Mouse (Mus musculus) stomach, embryonic 14.5 days (tissue): ENCODE results near the gene Mrps18a. TPM values are rescaled to one million over a fixed set of nuclear protein-coding genes. Genes with fewer than 3 reads are reported as not detected.

Experiments
- ATAC-seq: fragments of 200-750 bp; cut with Nextera tagmentation; 2 replicates; pipeline ENCODE4 v1.8.0; 2017; ENCODE audit warnings: low read depth, moderate TSS enrichment; ENCODE audit not compliant: insufficient number of reproducible peaks, insufficient read depth, low FRiP score
- H3K27ac ChIP-seq: fragments of 300-500 bp; sonication (generic); 2 replicates; pipeline ENCODE4 v1.5.1; 2014; ENCODE audit warnings: mild to moderate bottlenecking, low read length, moderate library complexity, mixed read lengths
- H3K27me3 ChIP-seq: fragments of 300-500 bp; sonication (generic); 2 replicates; pipeline ENCODE4 v1.6.1; 2014; ENCODE audit warnings: low read length, control low read depth, mixed read lengths; ENCODE audit not compliant: control insufficient read depth, insufficient read depth
- H3K36me3 ChIP-seq: fragments of 300-500 bp; sonication (generic); 2 replicates; pipeline ENCODE4 v1.6.1; 2014; ENCODE audit warnings: mild to moderate bottlenecking, control low read depth, low read length, moderate library complexity, mixed read lengths; ENCODE audit not compliant: control insufficient read depth, insufficient read depth
- H3K4me1 ChIP-seq: fragments of 300-500 bp; sonication (generic); 2 replicates; pipeline ENCODE4 v1.6.1; 2014; ENCODE audit warnings: low read length, control low read depth, mixed read lengths; ENCODE audit not compliant: control insufficient read depth, insufficient read depth
- H3K4me2 ChIP-seq: fragments of 300-500 bp; sonication (generic); replicated peaks from 2 replicates; pipeline ENCODE4 v1.6.1; 2014; ENCODE audit warnings: low read depth, low read length, control low read depth
- H3K4me3 ChIP-seq: fragments of 300-500 bp; sonication (generic); 2 replicates; pipeline ENCODE4 v1.5.1; 2014; ENCODE audit warnings: low read depth, low read length, control low read depth
- H3K9ac ChIP-seq: fragments of 300-500 bp; sonication (generic); replicated peaks from 2 replicates; pipeline ENCODE4 v1.6.1; 2014; ENCODE audit warnings: low read depth, mild to moderate bottlenecking, control low read depth, low read length, moderate library complexity, mixed read lengths
- H3K9me3 ChIP-seq: fragments of 300-500 bp; sonication (generic); 2 replicates; pipeline ENCODE4 v1.6.1; 2016; ENCODE audit warnings: low read depth, low read length, control low read depth; ENCODE audit not compliant: control insufficient read depth
- WGBS: fragments of 180-500 bp; shearing (Covaris S2); extraction: QIAGEN DNeasy Blood & Tissue Kit; methylation state at CpG from one replicate; pipeline ENCODE4 v1.1.7; 2014; 5-methylcytosine and 5-hydroxymethylcytosine counted together
- polyA plus RNA-seq: library from polyadenylated mRNA; unstranded; fragments of >200 nt; fragmentation: Nextera tagmentation; extraction: Ambion mirVana; gene quantifications from 2 replicates; pipeline ENCODE4 v1.2.1, GENCODE M21; 2014

Mrps18a gene
- polyA plus RNA-seq, 1 experiment from 2014 or later = 141 TPM

GRCm38 (mm10) chr17:46164791-46165190 lies 54.0 kb downstream of the Mrps18a start:
- H3K27me3 ChIP-seq = no peaks in the 10 kb centered on the region
- H3K9ac ChIP-seq = no peak overlapping the region
- no peak for ATAC-seq
- H3K9me3 ChIP-seq = no peaks in the 10 kb centered on the region
- peaks cover 58% of the 10 kb centered on the region for H3K36me3 ChIP-seq
- H3K4me1 ChIP-seq = peaks cover 17% of the 10 kb centered on the region
- no peak overlapping the region for H3K4me2 ChIP-seq
- H3K27ac ChIP-seq = no peak overlapping the region
- WGBS = 89% methylated on average over 10 of the region's 10 CpGs
- no peak overlapping the region for H3K4me3 ChIP-seq

GRCm38 (mm10) chr17:46165460-46165859 lies 54.7 kb downstream of the Mrps18a start:
- no peak for ATAC-seq
- H3K4me3 ChIP-seq = no peak overlapping the region
- WGBS = 80% methylated on average over 12 of the region's 12 CpGs
- no peaks in the 10 kb centered on the region for H3K27me3 ChIP-seq
- peaks cover 64% of the 10 kb centered on the region for H3K36me3 ChIP-seq
- H3K4me2 ChIP-seq = no peak overlapping the region
- no peak overlapping the region for H3K27ac ChIP-seq
- H3K4me1 ChIP-seq = peaks cover 17% of the 10 kb centered on the region
- no peaks in the 10 kb centered on the region for H3K9me3 ChIP-seq
- no peak overlapping the region for H3K9ac ChIP-seq

- Histone ChIP-seq H3K27ac (no peak overlapping the region), H3K27me3 (no peaks in the 10 kb centered on the region), H3K9me3 (no peaks in the 10 kb centered on the region), H3K36me3 (peaks cover 69% of the 10 kb centered on the region), H3K4me3 (no peak overlapping the region), H3K4me2 (no peak overlapping the region), H3K4me1 (peaks cover 17% of the 10 kb centered on the region), H3K9ac (no peak overlapping the region)
- WGBS = 81% methylated on average over 5 of the region's 5 CpGs
- no peak for ATAC-seq
Observed at GRCm38 (mm10) chr17:46166270-46166669, 55.5 kb downstream of the Mrps18a start.

- Histone ChIP-seq H3K27me3 (no peaks in the 10 kb centered on the region), H3K36me3 (peaks cover 73% of the 10 kb centered on the region), H3K4me3 (no peak overlapping the region), H3K4me2 (no peak overlapping the region), H3K27ac (no peak overlapping the region), H3K4me1 (peaks cover 13% of the 10 kb centered on the region), H3K9me3 (no peaks in the 10 kb centered on the region), H3K9ac (no peak overlapping the region)
- 77% methylated on average over 11 of the region's 11 CpGs for WGBS
- ATAC-seq = no peak
Observed at GRCm38 (mm10) chr17:46167014-46167413, 56.2 kb downstream of the Mrps18a start.

- H3K27me3 ChIP-seq = no peaks in the 10 kb centered on the region
- H3K4me1 ChIP-seq = 0 out of 2 replicates have a peak, but pooled peaks cover under 1% of the 10 kb centered on the region
- no peaks in the 10 kb centered on the region for H3K9me3 ChIP-seq
- 53% methylated on average over 5 of the region's 5 CpGs for WGBS
- no peak overlapping the region for H3K4me3 ChIP-seq
- H3K4me2 ChIP-seq = no peak overlapping the region
- ATAC-seq = no peak
- H3K27ac ChIP-seq = no peak overlapping the region
- peaks cover 87% of the 10 kb centered on the region for H3K36me3 ChIP-seq
- no peak overlapping the region for H3K9ac ChIP-seq
Observed at GRCm38 (mm10) chr17:46168318-46168717, 57.5 kb downstream of the Mrps18a start.

GRCm38 (mm10) chr17:46168768-46169167 lies 58.0 kb downstream of the Mrps18a start:
- no peaks in the 10 kb centered on the region for H3K9me3 ChIP-seq
- no peaks in the 10 kb centered on the region for H3K27me3 ChIP-seq
- H3K27ac ChIP-seq = no peak overlapping the region
- H3K4me2 ChIP-seq = no peak overlapping the region
- no peak for ATAC-seq
- no peaks in the 10 kb centered on the region for H3K4me1 ChIP-seq
- no peak overlapping the region for H3K9ac ChIP-seq
- H3K36me3 ChIP-seq = peaks cover 87% of the 10 kb centered on the region
- WGBS = 94% methylated on average over 5 of the region's 5 CpGs
- no peak overlapping the region for H3K4me3 ChIP-seq

- H3K9me3 ChIP-seq = no peaks in the 10 kb centered on the region
- 76% methylated on average over 3 of the region's 3 CpGs for WGBS
- no peak overlapping the region for H3K4me3 ChIP-seq
- H3K9ac ChIP-seq = no peak overlapping the region
- ATAC-seq = no peak
- H3K27me3 ChIP-seq = no peaks in the 10 kb centered on the region
- no peak overlapping the region for H3K27ac ChIP-seq
- H3K36me3 ChIP-seq = peaks cover 82% of the 10 kb centered on the region
- no peak overlapping the region for H3K4me2 ChIP-seq
- H3K4me1 ChIP-seq = no peaks in the 10 kb centered on the region
Observed at GRCm38 (mm10) chr17:46170538-46170937, 59.8 kb downstream of the Mrps18a start.

Other genes with a start within 250 kb of the Mrps18a start
- 6.8 and 8.1 TPM in 2 replicates for gene Vegfa, start 78.6 kb upstream of the Mrps18a start, polyA plus RNA-seq
- gene Rsph9, start 33.2 kb downstream of the Mrps18a start, polyA plus RNA-seq = 13.1 and 15.8 TPM in 2 replicates
- gene Mad2l1bp, start 42.6 kb downstream of the Mrps18a start, polyA plus RNA-seq = 32.2 and 35.3 TPM in 2 replicates
- gene Gtpbp2, start 50.0 kb downstream of the Mrps18a start, polyA plus RNA-seq = 33.0 and 36.3 TPM in 2 replicates
- 14.3 and 14.7 TPM in 2 replicates for gene Polh, start 91.7 kb downstream of the Mrps18a start, polyA plus RNA-seq
- 47.9 and 48.4 TPM in 2 replicates for gene Xpo5, start 91.8 kb downstream of the Mrps18a start, polyA plus RNA-seq
- gene Polr1c, start 137.1 kb downstream of the Mrps18a start, polyA plus RNA-seq = 86.8 and 87.9 TPM in 2 replicates
- gene Yipf3, start 137.1 kb downstream of the Mrps18a start, polyA plus RNA-seq = 104 and 106 TPM in 2 replicates
- 0.55 and 0.85 TPM in 2 replicates for gene Lrrc73, start 142.5 kb downstream of the Mrps18a start, polyA plus RNA-seq
- 46.4 and 48.8 TPM in 2 replicates for gene Tjap1, start 172.0 kb downstream of the Mrps18a start, polyA plus RNA-seq
- 2.8 and 3.9 TPM in 2 replicates for gene Dlk2, start 186.4 kb downstream of the Mrps18a start, polyA plus RNA-seq
- gene Abcc10, start 217.4 kb downstream of the Mrps18a start, polyA plus RNA-seq = 4.6 and 4.9 TPM in 2 replicates